Mouse (Mus musculus) liver, embryonic 16.5 days (tissue): ENCODE measurements around the gene Sap30l. TPM values are rescaled to one million over a fixed set of nuclear protein-coding genes. Genes with fewer than 3 reads are reported as not detected.
A peak's percentile ranks its signal among the peaks of the same experiment; 100 is the strongest.

ENCODE experiments used
- ATAC-seq: fragments of 200-750 bp; cut with Nextera tagmentation; 2 replicates; pipeline ENCODE4 v1.8.0; 2017; ENCODE audit warnings: low read depth, mild to moderate bottlenecking, moderate number of reproducible peaks, moderate library complexity
- H3K27ac ChIP-seq: fragments of 300-500 bp; sonication (generic); 2 replicates; pipeline ENCODE4 v1.5.1; 2014; ENCODE audit warnings: mild to moderate bottlenecking, low read length
- H3K27me3 ChIP-seq: fragments of 300-500 bp; sonication (generic); 2 replicates; pipeline ENCODE4 v1.6.1; 2014; ENCODE audit warnings: low read depth, low read length, mixed read lengths; ENCODE audit not compliant: control insufficient read depth, insufficient read depth
- H3K36me3 ChIP-seq: fragments of 300-500 bp; sonication (generic); 2 replicates; pipeline ENCODE4 v1.6.1; 2014; ENCODE audit warnings: mild to moderate bottlenecking; ENCODE audit not compliant: control insufficient read depth, insufficient read depth
- H3K4me1 ChIP-seq: fragments of 300-500 bp; sonication (generic); 2 replicates; pipeline ENCODE4 v1.6.1; 2014; ENCODE audit warnings: low read depth, low read length, mixed read lengths; ENCODE audit not compliant: control insufficient read depth
- H3K4me2 ChIP-seq: fragments of 300-500 bp; sonication (generic); 2 replicates; pipeline ENCODE4 v1.6.1; 2014; ENCODE audit warnings: low read depth, low read length, mixed read lengths
- H3K4me3 ChIP-seq: fragments of 300-500 bp; sonication (generic); 2 replicates; pipeline ENCODE4 v1.5.1; 2014; ENCODE audit warnings: low read depth, mild to moderate bottlenecking, low read length
- H3K9ac ChIP-seq: fragments of 300-500 bp; sonication (generic); 2 replicates; pipeline ENCODE4 v1.6.1; 2014; ENCODE audit warnings: low read depth, low read length
- H3K9me3 ChIP-seq: fragments of 300-500 bp; sonication (generic); replicated peaks from 2 replicates; pipeline ENCODE4 v1.6.1; 2016; ENCODE audit warnings: low read length; ENCODE audit not compliant: control insufficient read depth
- WGBS: fragments of 180-500 bp; shearing (Covaris S2); extraction: QIAGEN DNeasy Blood & Tissue Kit; methylation state at CpG from one replicate; pipeline ENCODE4 v1.1.7; 2014; ENCODE audit not compliant: insufficient replicate concordance; 5-methylcytosine and 5-hydroxymethylcytosine counted together
- polyA plus RNA-seq: library from polyadenylated mRNA; unstranded; fragments of >200 nt; fragmentation: Nextera tagmentation; extraction: Ambion mirVana; gene quantifications from 2 replicates; pipeline ENCODE4 v1.2.1, GENCODE M21; 2015

Gene Sap30l
- polyA plus RNA-seq, 1 experiment from 2014 or later: 1.9 TPM

DNA sequence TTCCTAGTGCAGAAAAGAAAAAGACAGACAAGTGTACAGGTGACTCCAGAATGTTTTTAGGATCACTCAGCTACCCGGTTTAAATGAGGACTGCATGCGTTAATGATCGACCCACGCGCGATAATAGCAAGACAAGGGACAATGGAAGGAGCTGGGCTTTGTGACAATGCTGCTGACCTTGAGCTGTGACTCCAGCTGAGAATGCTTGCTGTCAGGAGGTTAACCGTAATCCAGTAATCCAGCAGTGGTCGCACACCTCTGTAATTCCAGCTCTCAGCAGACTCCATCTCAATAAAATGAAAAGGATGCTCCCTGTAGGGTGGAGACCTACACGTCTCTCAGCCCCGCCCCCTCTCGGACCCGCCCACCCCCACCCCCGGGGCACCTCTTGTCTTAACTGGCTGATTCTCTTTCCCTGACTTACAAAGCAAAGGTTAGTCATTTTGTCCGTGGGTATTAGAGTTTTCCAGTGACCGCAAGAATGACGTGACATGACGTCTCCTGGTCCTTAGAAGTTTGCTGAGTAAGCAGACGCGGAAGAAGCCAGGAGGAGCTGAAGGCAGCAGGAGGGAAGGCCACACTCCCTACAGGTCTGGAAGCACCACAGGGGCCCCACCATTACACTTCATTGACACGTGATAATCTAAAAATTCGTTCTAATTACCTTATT is 10.4 kb upstream of the Sap30l start:
- Histone ChIP-seq H3K27ac (no peak overlapping the region), H3K36me3 (no peaks in the 10 kb centered on the region), H3K4me1 (peaks cover 3% of the 10 kb centered on the region; the same call in 1 of the 2 replicates), H3K9me3 (no peaks in the 10 kb centered on the region), H3K27me3 (no peaks in the 10 kb centered on the region), H3K9ac (no peak overlapping the region), H3K4me3 (no peak overlapping the region), H3K4me2 (peak overlapping the region; percentile 26; the same call in 1 of the 2 replicates)
- no peak for ATAC-seq
- WGBS: 29% methylated on average over 21 of the region's 21 CpGs

GRCm38 (mm10) chr11:57795086-57795485 is 6.4 kb upstream of the Sap30l start:
- Histone ChIP-seq H3K36me3 (no peaks in the 10 kb centered on the region), H3K4me2 (no peak overlapping the region), H3K27ac (no peak overlapping the region), H3K4me1 (peaks cover 3% of the 10 kb centered on the region; the same call in 1 of the 2 replicates), H3K9ac (no peak overlapping the region), H3K27me3 (no peaks in the 10 kb centered on the region), H3K4me3 (no peak overlapping the region), H3K9me3 (no peaks in the 10 kb centered on the region)
- ATAC-seq: no peak
- 64% methylated on average over 6 of the region's 6 CpGs for WGBS

GRCm38 (mm10) chr11:57797828-57798227 is 3.6 kb upstream of the Sap30l start:
- no peak overlapping the region for H3K4me2 ChIP-seq
- peaks cover 12% of the 10 kb centered on the region for H3K27me3 ChIP-seq
- WGBS: 67% methylated on average over 9 of the region's 9 CpGs

GRCm38 (mm10) chr11:57799456-57799855 is 2.0 kb upstream of the Sap30l start:
- no peak overlapping the region for H3K4me2 ChIP-seq
- ATAC-seq: no peak
- WGBS: 73% methylated on average over 10 of the region's 10 CpGs
- no peak overlapping the region for H3K4me3 ChIP-seq
- H3K27ac ChIP-seq: no peak overlapping the region
- no peaks in the 10 kb centered on the region for H3K9me3 ChIP-seq
- no peak overlapping the region for H3K9ac ChIP-seq
- no peaks in the 10 kb centered on the region for H3K36me3 ChIP-seq
- peaks cover 16% of the 10 kb centered on the region for H3K4me1 ChIP-seq
- H3K27me3 ChIP-seq: peaks cover 15% of the 10 kb centered on the region

More at GRCm38 (mm10) chr11:57797828-57798227, 3.6 kb upstream of the Sap30l start:
- no peaks in the 10 kb centered on the region for H3K36me3 ChIP-seq
- no peak overlapping the region for H3K4me3 ChIP-seq
- ATAC-seq: no peak
- H3K4me1 ChIP-seq: peaks cover 15% of the 10 kb centered on the region
- no peak overlapping the region for H3K27ac ChIP-seq
- no peak overlapping the region for H3K9ac ChIP-seq
- no peaks in the 10 kb centered on the region for H3K9me3 ChIP-seq

DNA sequence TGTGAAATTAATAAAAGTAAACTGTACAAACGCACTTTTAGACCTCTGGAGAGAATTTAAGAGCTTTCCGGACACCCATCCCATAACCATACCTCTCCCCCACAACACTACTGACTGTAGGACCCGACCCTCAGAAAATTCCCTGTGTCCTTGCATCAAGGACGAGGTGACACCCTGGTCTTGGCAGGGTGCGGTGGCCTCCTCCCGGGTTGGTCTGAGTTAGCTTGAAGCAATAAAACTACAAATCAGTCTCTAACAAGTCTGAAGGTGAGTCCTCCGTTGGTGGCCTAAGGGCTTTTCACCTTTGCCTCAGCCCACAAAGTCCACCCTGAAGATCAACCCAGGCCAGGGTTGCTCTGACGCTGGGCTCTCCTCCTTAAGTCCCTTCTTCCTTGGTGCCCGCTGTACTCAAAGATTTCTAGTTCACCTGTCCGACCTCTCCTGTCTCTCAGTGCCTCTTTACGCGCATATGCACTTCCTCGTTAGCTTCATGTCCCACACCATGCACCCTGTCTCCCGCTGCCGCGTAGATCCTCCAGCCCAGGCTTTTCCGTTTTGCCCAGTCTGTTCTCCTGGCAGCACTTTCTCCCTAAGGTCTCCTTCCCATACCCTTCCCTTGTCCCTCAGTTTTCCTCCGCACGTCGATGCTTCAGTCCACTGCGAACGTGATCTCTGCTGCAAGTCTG is 1.0 kb upstream of the Sap30l start:
- 15% methylated on average over 22 of the region's 22 CpGs for WGBS
- no peak for ATAC-seq

DNA sequence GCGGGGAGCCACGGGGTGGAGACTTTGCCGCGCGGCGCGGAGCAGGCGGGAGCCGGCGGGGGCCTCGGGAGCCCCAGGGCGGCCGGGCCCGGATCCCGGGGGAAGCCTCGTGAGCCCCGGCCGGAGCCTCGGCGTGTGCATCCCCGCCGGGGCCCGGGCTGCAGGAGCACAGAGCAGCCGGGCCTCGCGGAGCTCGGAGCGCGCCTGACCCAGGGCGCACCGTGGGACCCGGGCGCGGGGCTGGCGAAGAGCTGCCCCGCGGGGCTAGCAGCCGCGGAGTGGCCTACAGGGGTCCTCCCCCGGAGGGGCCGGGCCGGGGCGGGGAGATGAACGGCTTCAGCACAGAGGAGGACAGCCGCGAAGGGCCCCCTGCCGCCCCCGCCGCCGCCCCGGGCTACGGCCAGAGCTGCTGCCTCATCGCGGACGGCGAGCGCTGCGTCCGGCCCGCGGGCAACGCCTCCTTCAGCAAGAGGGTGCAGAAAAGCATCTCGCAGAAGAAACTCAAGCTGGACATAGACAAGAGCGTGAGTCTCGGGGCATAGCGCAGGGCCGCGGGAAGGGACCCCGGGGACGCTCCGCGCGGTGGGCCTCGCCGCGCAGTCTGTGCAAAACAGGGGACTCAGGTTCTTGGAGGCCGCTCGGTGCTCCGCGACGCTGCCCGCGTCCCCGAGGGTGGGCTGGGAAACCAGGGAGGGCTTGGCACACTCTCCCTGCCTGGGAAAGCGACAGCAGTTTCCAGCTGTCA is 501 bp downstream of the Sap30l start:
- Histone ChIP-seq H3K4me2 (peak overlapping the region; percentile 81), H3K4me1 (peaks cover 16% of the 10 kb centered on the region), H3K9me3 (no peaks in the 10 kb centered on the region), H3K9ac (peak overlapping the region; percentile 70), H3K27me3 (peaks cover 15% of the 10 kb centered on the region), H3K27ac (no peak overlapping the region), H3K36me3 (no peaks in the 10 kb centered on the region), H3K4me3 (peak overlapping the region; percentile 79)
- peak; percentile 37 for ATAC-seq
- WGBS: under 1% methylated on average over 79 of the region's 85 CpGs

More for the DNA sequence above, 1.0 kb upstream of the Sap30l start:
- Histone ChIP-seq H3K4me3 (peak overlapping the region; percentile 79), H3K4me2 (peak overlapping the region; percentile 85), H3K9me3 (no peaks in the 10 kb centered on the region), H3K27me3 (peaks cover 15% of the 10 kb centered on the region), H3K36me3 (no peaks in the 10 kb centered on the region), H3K27ac (no peak overlapping the region; the same call in 1 of the 2 replicates), H3K4me1 (peaks cover 16% of the 10 kb centered on the region), H3K9ac (peak overlapping the region; percentile 81)

DNA sequence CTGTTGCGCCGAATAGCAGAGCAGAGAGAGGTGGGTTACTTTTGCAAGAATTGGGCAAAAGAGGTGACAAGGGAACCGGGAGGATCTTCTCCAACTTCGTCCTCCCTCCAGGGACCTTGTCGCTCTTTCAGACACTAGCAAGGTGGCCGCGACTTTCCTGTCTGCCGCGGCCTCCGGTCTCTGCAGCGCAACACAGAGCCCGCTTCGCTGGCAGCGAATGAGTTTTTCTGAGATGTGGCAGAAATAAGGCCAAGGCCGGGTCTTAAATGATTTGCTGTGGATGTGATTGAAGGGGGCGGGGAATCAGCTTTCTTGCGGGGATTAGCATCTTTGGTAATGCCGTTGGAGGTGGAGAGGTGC is 1.1 kb downstream of the Sap30l start:
- H3K27me3 ChIP-seq: peaks cover 15% of the 10 kb centered on the region
- WGBS: 1% methylated on average over 18 of the region's 18 CpGs

GRCm38 (mm10) chr11:57805047-57805446 is 3.6 kb downstream of the Sap30l start:
- no peaks in the 10 kb centered on the region for H3K36me3 ChIP-seq
- no peaks in the 10 kb centered on the region for H3K9me3 ChIP-seq
- no peak overlapping the region for H3K27ac ChIP-seq
- H3K4me1 ChIP-seq: peaks cover 16% of the 10 kb centered on the region
- WGBS: 38% methylated on average over 3 of the region's 3 CpGs
- no peak for ATAC-seq
- no peak overlapping the region for H3K4me2 ChIP-seq
- no peak overlapping the region for H3K9ac ChIP-seq
- no peak overlapping the region for H3K4me3 ChIP-seq
- H3K27me3 ChIP-seq: peaks cover 15% of the 10 kb centered on the region

More for the DNA sequence above, 1.1 kb downstream of the Sap30l start:
- Histone ChIP-seq H3K4me1 (peaks cover 16% of the 10 kb centered on the region), H3K4me2 (peak overlapping the region; percentile 81), H3K27ac (no peak overlapping the region), H3K9me3 (no peaks in the 10 kb centered on the region), H3K4me3 (peak overlapping the region; percentile 79), H3K36me3 (no peaks in the 10 kb centered on the region), H3K9ac (peak overlapping the region; percentile 70)
- ATAC-seq: no peak
